Mouse (Mus musculus) neural tube, embryonic 15.5 days (tissue): ENCODE measurements around the gene Pik3c2g. TPM values are rescaled to one million over a fixed set of nuclear protein-coding genes. Genes with fewer than 3 reads are reported as not detected.

Source experiments
- ATAC-seq: fragments of 200-750 bp; cut with Nextera tagmentation; 2 replicates; pipeline ENCODE4 v1.8.0; 2017; ENCODE audit warnings: mild to moderate bottlenecking, moderate TSS enrichment, moderate library complexity; ENCODE audit not compliant: low FRiP score
- H3K27ac ChIP-seq: fragments of 300-500 bp; sonication (generic); replicated peaks from 2 replicates; pipeline ENCODE4 v1.5.1; 2015; ENCODE audit warnings: mild to moderate bottlenecking, inconsistent platforms
- H3K27me3 ChIP-seq: fragments of 300-500 bp; sonication (generic); replicated peaks from 2 replicates; pipeline ENCODE4 v1.6.1; 2015; ENCODE audit warnings: inconsistent platforms
- H3K36me3 ChIP-seq: fragments of 300-500 bp; sonication (generic); 2 replicates; pipeline ENCODE4 v1.6.1; 2015; ENCODE audit warnings: inconsistent platforms
- H3K4me1 ChIP-seq: fragments of 300-500 bp; sonication (generic); 2 replicates; pipeline ENCODE4 v1.6.1; 2015; ENCODE audit warnings: inconsistent platforms
- H3K4me2 ChIP-seq: fragments of 300-500 bp; sonication (generic); 2 replicates; pipeline ENCODE4 v1.6.1; 2015; ENCODE audit warnings: inconsistent platforms, mild to moderate bottlenecking, moderate library complexity
- H3K4me3 ChIP-seq: fragments of 300-500 bp; sonication (generic); replicated peaks from 2 replicates; pipeline ENCODE4 v1.5.1; 2015; ENCODE audit warnings: mild to moderate bottlenecking, inconsistent platforms
- H3K9ac ChIP-seq: fragments of 300-500 bp; sonication (generic); replicated peaks from 2 replicates; pipeline ENCODE4 v1.6.1; 2015; ENCODE audit warnings: mild to moderate bottlenecking, inconsistent platforms
- H3K9me3 ChIP-seq: fragments of 300-500 bp; sonication (generic); replicated peaks from 2 replicates; pipeline ENCODE4 v1.6.1; 2016; ENCODE audit warnings: inconsistent platforms
- WGBS: fragments of 180-500 bp; shearing (Covaris S2); methylation state at CpG from one replicate; pipeline ENCODE4 v1.1.7; 2015; ENCODE audit warnings: mixed read lengths; 5-methylcytosine and 5-hydroxymethylcytosine counted together
- polyA plus RNA-seq: library from polyadenylated mRNA; unstranded; fragments of >200 nt; fragmentation: Nextera tagmentation; extraction: Ambion mirVana; gene quantifications from 2 replicates; pipeline ENCODE4 v1.2.1, GENCODE M21; 2015

Gene Pik3c2g
- polyA plus RNA-seq, result 0.19 and 0.36 TPM in 2 replicates

DNA sequence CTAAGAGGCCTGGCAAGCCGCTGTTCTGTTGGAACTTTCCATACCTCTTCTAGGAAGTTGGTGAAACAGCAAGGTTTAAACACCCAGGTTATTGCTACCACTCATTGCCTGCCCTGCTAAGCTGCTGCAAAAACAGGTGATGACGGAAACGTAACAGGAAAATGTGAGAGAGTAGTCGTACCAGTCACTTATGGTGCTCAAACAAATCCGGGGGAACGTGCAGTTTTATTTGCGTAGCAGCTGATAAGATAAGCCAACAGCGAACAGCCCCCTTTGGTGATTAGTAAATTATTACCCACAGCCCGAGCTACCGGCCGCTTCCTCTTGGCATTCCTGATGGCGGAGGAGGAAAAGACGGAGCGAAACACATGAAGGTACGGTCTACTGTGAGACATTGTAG lies at the start of gene Pik3c2g:
Gene Pik3c2g, plus strand, starts transcription at position 330 of the 400 bp plus-strand sequence.
- 61% methylated on average over 15 of the region's 15 CpGs for WGBS
- Histone ChIP-seq H3K27me3 (0 out of 2 replicates have a peak, but pooled peaks cover 2% of the 10 kb centered on the region), H3K4me2 (no peak within 1 kb of the TSS), H3K27ac (no peak within 1 kb of the TSS), H3K9ac (no peak within 1 kb of the TSS), H3K9me3 (no peaks in the 10 kb centered on the region), H3K36me3 (no peaks in the 10 kb centered on the region), H3K4me1 (peaks cover 5% of the 10 kb centered on the region; the same call in 1 of the 2 replicates), H3K4me3 (no peak within 1 kb of the TSS)
- ATAC-seq, result no peak

DNA sequence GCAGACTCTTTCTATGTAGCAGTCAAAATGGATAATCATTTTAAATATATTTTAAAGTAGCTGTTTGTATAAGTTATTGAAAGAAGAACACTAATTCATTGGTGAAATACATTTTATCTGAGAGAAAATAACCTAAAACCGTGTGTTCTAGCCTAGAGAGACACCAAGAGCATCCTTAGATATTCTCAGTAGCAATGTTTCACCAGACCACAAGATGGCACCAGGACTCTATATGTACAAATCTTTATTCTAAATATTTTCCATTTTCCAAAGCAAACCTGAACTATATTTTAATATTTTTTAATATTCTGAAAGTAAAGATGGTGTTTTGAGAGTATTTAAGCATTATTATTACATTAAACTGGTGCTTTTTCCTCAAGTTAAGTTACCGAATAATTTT lies 48.6 kb upstream of the Pik3c2g start:
- no peak for ATAC-seq
- H3K9me3 ChIP-seq, result no peaks in the 10 kb centered on the region

DNA sequence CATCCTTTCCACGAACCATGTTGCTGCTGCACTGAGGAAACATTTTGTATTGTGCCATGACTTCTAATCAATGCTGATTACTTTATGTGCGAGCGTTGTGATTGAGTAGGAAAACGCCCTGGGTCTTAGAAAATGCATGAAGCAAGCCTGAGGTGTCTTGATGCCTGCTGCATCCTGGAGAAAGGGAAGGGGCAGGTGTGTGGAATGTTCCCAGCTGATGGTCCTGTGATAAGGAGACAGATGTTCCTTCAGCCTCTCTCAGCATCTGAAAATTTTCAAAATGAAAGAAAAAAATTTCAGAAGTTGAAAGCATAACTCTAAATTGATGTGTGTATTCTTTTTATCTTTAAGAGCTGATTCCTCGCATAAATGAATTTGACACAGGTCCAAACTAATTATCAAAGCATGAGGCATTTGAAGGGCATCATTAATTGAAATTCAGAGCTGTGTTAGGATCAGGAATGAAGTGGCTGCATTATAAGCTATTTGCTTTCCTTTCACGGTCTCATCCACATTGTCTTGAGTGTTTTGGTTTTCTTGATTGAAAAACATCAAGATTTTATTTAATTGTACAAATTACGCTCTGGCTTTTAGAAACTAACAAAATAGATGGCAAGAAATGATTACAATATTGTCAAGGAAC lies 31.4 kb upstream of the Pik3c2g start:
- Histone ChIP-seq H3K9ac (no peak overlapping the region), H3K27me3 (no peaks in the 10 kb centered on the region), H3K4me2 (no peak overlapping the region), H3K27ac (no peak overlapping the region), H3K36me3 (no peaks in the 10 kb centered on the region), H3K4me3 (no peak overlapping the region), H3K4me1 (no peaks in the 10 kb centered on the region), H3K9me3 (no peaks in the 10 kb centered on the region)
- no peak for ATAC-seq
- WGBS, result 69% methylated on average over 7 of the region's 7 CpGs

More for the DNA sequence above, 48.6 kb upstream of the Pik3c2g start:
- H3K4me1 ChIP-seq, result no peaks in the 10 kb centered on the region
- no peak overlapping the region for H3K4me3 ChIP-seq
- no peaks in the 10 kb centered on the region for H3K27me3 ChIP-seq
- H3K4me2 ChIP-seq, result no peak overlapping the region
- 63% methylated on average over 2 of the region's 2 CpGs for WGBS
- H3K27ac ChIP-seq, result no peak overlapping the region
- H3K9ac ChIP-seq, result no peak overlapping the region
- no peaks in the 10 kb centered on the region for H3K36me3 ChIP-seq

GRCm38 (mm10) chr6:139569211-139569610 lies 17.8 kb upstream of the Pik3c2g start:
- H3K36me3 ChIP-seq, result no peaks in the 10 kb centered on the region
- H3K27me3 ChIP-seq, result no peaks in the 10 kb centered on the region
- H3K9me3 ChIP-seq, result no peaks in the 10 kb centered on the region
- 52% methylated on average over 7 of the region's 7 CpGs for WGBS
- no peaks in the 10 kb centered on the region for H3K4me1 ChIP-seq
- H3K4me2 ChIP-seq, result no peak overlapping the region
- no peak for ATAC-seq
- no peak overlapping the region for H3K9ac ChIP-seq
- no peak overlapping the region for H3K4me3 ChIP-seq
- no peak overlapping the region for H3K27ac ChIP-seq

GRCm38 (mm10) chr6:139575854-139576253 lies 11.2 kb upstream of the Pik3c2g start:
- Histone ChIP-seq H3K36me3 (no peaks in the 10 kb centered on the region), H3K4me2 (no peak overlapping the region), H3K27ac (no peak overlapping the region), H3K9me3 (no peaks in the 10 kb centered on the region), H3K4me3 (no peak overlapping the region), H3K4me1 (0 out of 2 replicates have a peak, but pooled peaks cover 2% of the 10 kb centered on the region), H3K27me3 (no peaks in the 10 kb centered on the region), H3K9ac (no peak overlapping the region)
- WGBS, result 32% methylated on average over 4 of the region's 4 CpGs
- no peak for ATAC-seq

- ATAC-seq, result no peak
- 74% methylated on average over 10 of the region's 10 CpGs for WGBS
Measured at GRCm38 (mm10) chr6:139576261-139577014, 10.6 kb upstream of the Pik3c2g start.

DNA sequence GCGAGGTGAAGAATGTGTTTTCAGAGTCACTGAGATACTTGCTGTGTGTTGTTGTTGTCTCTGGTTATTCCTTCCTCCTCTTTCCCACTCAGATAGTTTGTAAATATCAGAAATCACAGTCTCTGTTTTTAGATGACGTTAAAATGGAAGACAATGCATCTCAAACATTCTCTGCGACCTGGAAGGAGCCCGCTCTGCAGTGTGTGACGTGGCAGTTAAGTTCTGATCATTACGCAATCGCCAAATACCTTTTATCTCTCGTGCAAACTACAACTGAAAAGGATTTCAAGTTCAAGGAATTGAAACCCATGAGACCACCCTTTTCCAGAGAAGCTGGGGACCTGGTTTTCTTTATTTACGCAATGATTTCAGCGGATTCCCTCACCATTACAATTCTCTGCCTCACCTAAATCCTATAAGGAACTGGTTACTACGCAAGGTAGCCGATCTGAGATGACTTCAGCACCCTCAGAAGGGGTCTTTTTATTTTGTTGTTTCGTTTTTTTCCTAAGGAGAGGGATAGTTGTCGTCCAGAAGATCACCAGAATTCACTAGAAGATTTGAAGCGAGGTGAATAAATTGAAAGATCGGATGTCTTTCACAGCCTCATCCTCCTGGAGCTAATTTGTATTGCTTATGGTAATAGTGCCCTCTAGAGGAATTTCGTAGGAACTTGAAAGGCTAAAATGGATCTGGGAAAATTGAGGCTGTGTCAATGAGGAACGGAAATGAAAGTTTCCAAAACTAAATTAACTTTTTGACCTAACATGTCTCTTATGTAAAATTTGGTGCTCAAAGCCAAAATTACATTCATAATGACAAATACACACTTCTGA lies 9.8 kb upstream of the Pik3c2g start:
- ATAC-seq, result 0 out of 2 replicates have a peak, but pooled peaks have one; percentile 65
- Histone ChIP-seq H3K4me2 (peak overlapping the region; percentile 30; the same call in 1 of the 2 replicates), H3K27me3 (no peaks in the 10 kb centered on the region), H3K4me3 (no peak overlapping the region), H3K27ac (no peak overlapping the region), H3K9me3 (no peaks in the 10 kb centered on the region), H3K9ac (no peak overlapping the region), H3K36me3 (no peaks in the 10 kb centered on the region), H3K4me1 (0 out of 2 replicates have a peak, but pooled peaks cover 2% of the 10 kb centered on the region)
- 55% methylated on average over 18 of the region's 18 CpGs for WGBS

More at GRCm38 (mm10) chr6:139576261-139577014, 10.6 kb upstream of the Pik3c2g start:
- Histone ChIP-seq H3K27me3 (no peaks in the 10 kb centered on the region), H3K4me2 (no peak overlapping the region), H3K27ac (no peak overlapping the region), H3K9me3 (no peaks in the 10 kb centered on the region), H3K36me3 (no peaks in the 10 kb centered on the region), H3K9ac (no peak overlapping the region), H3K4me1 (0 out of 2 replicates have a peak, but pooled peaks cover 2% of the 10 kb centered on the region), H3K4me3 (no peak overlapping the region)

DNA sequence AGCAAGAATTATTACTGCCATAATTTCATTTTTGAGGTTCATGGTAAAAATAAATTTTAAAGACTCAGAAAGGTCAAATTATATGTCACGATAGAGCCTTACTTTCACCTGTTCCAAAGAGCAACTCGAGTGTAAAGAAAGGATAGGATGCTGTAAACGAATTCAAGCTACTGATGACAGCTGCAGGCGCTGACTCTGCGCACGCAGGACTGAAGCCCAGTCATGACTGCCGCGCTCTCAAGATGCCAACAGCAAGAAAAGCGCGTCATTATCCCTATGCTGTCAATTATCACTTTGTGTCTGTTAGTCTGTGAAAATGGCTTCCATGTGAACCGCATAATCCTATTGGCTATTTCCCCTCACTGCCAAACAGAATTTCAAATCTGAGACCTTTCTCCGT lies 457 bp downstream of the Pik3c2g start:
- Histone ChIP-seq H3K4me2 (no peak overlapping the region), H3K4me3 (no peak overlapping the region), H3K9me3 (no peaks in the 10 kb centered on the region), H3K27me3 (0 out of 2 replicates have a peak, but pooled peaks cover 2% of the 10 kb centered on the region), H3K36me3 (no peaks in the 10 kb centered on the region), H3K4me1 (peaks cover 5% of the 10 kb centered on the region; the same call in 1 of the 2 replicates), H3K27ac (no peak overlapping the region), H3K9ac (no peak overlapping the region)
- ATAC-seq, result no peak
- 77% methylated on average over 12 of the region's 12 CpGs for WGBS

- H3K4me2 ChIP-seq, result no peak overlapping the region
- H3K27ac ChIP-seq, result no peak overlapping the region
- 37% methylated on average over 15 of the region's 15 CpGs for WGBS
- no peak overlapping the region for H3K4me3 ChIP-seq
- no peaks in the 10 kb centered on the region for H3K36me3 ChIP-seq
- no peaks in the 10 kb centered on the region for H3K9me3 ChIP-seq
- 0 out of 2 replicates have a peak, but pooled peaks cover 2% of the 10 kb centered on the region for H3K27me3 ChIP-seq
- ATAC-seq, result no peak
- no peak overlapping the region for H3K9ac ChIP-seq
- H3K4me1 ChIP-seq, result peaks cover 5% of the 10 kb centered on the region; the same call in 1 of the 2 replicates
Measured at GRCm38 (mm10) chr6:139588409-139588808, 1.4 kb downstream of the Pik3c2g start.

DNA sequence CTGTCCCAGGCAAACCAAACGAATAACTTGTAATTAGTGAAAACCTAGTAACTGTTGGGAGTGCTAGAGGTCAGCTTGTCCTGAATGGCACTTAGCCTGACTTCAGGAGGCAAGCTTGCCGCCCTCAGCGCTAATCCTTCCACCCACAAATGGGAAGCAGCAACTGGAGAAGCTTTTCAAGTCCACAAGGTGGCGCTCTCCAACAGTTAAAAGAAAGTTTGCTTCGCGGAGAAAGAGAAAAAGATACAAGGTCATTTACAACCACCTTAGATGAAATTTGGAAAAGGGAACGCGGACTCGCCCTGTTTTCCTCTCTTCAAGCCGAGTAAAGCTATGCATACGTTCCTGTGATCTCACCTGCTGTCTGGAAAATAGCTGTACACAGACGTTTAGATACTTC lies 2.3 kb downstream of the Pik3c2g start:
- WGBS, result 11% methylated on average over 12 of the region's 12 CpGs
- Histone ChIP-seq H3K36me3 (no peaks in the 10 kb centered on the region), H3K9ac (no peak overlapping the region), H3K4me2 (peak overlapping the region; percentile 36), H3K27ac (no peak overlapping the region), H3K27me3 (0 out of 2 replicates have a peak, but pooled peaks cover 2% of the 10 kb centered on the region), H3K4me1 (peaks cover 5% of the 10 kb centered on the region; the same call in 1 of the 2 replicates), H3K9me3 (no peaks in the 10 kb centered on the region), H3K4me3 (no peak overlapping the region)
- ATAC-seq, result peak; percentile 66

GRCm38 (mm10) chr6:139589854-139590253 lies 2.8 kb downstream of the Pik3c2g start:
- Histone ChIP-seq H3K9ac (no peak overlapping the region), H3K4me3 (no peak overlapping the region), H3K36me3 (no peaks in the 10 kb centered on the region), H3K4me2 (no peak overlapping the region), H3K4me1 (peaks cover 5% of the 10 kb centered on the region; the same call in 1 of the 2 replicates), H3K27ac (no peak overlapping the region), H3K9me3 (no peaks in the 10 kb centered on the region), H3K27me3 (0 out of 2 replicates have a peak, but pooled peaks cover 2% of the 10 kb centered on the region)
- 77% methylated on average over 9 of the region's 9 CpGs for WGBS
- ATAC-seq, result no peak
